Mouse (Mus musculus) gastrocnemius, adult 8-10 months (tissue): ENCODE measurements around the gene Immp2l. TPM values are rescaled to one million over a fixed set of nuclear protein-coding genes. Genes with fewer than 3 reads are reported as not detected.

Experiments
- DNase-seq, 2 experiments: peaks; one replicate each; pipeline ENCODE4 v3.0.0; 2022; ENCODE audit warnings: low spot score in 2 of 2
- total RNA-seq, 4 experiments: library from RNA; stranded (reverse); gene quantifications; 2 replicates each; pipeline ENCODE4 v1.2.4; 2022

Gene Immp2l
- total RNA-seq, 4 experiments from 2014 or later, result 11.0 to 15.7 (median 13.6) TPM

DNA sequence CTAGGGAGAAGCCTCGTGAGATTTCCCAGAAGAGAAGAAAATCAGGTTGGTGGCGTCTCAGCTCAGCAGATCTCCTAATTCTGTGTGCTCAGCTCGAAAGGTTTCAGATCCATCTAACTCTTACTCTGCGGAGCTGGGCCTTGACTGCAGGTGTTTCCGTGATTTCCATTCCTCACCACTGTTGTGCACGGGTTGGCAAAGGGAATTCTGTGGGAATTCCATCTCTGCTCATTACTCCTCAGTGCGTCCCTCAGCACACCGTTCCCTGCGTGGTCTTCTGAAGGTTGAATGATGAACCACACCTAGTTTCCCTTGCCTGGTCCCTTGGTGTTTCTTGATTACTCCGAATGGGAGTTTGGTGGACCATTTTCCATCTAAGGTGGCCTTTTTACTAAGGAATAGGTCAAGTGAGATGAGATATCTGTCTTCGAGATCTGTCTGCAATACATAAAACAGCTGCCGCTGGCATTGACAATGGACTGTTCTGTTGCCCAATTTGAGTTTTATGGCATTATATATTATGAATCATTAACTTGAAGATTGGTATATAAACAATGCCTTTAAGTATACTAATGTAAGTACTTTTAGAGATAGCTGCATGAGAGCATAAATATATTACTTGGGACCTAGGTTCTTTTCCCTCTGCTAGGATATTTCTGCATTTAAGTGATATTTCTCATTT is 23.3 kb downstream of the Immp2l start:
- DNase-seq, result no peak

DNA sequence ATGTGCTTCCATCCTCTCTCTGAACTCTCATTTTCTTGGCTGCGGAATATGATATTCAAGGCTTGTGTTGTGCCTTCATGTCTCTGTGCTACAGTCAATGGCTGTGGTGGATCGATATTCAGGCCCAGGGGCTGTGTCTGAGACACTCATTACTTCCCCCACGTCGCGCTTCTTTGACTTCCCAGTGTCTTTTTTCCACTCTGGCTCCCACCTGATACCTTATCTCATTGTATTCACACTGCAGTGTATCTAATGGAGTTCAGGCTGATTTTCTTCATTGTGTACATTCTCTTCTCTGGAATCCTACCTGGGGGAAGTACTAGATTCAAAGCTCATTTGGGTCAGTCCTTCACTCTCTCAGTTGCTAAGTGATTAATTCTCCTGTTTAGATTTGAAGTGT is 27.1 kb downstream of the Immp2l start:
- DNase-seq, result no peak

DNA sequence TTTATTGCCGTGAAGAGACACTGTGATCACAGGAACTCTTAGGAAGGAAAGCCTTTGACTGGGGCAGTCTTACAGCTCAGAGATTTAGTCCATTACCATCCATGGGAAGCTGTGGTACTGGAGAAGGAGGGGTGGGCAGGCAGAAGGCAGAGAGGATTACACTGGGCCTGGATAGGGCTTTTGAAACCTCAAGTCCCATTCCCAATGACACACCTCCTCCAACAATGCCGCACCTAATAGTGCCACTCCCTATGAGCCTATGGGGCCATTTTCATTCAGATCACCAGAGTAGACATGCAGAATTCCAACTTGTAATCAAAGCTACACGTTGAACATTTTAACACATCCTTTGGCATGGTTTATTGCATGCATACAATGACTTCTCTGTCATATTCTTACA is 29.0 kb downstream of the Immp2l start:
- DNase-seq, result no peak

DNA sequence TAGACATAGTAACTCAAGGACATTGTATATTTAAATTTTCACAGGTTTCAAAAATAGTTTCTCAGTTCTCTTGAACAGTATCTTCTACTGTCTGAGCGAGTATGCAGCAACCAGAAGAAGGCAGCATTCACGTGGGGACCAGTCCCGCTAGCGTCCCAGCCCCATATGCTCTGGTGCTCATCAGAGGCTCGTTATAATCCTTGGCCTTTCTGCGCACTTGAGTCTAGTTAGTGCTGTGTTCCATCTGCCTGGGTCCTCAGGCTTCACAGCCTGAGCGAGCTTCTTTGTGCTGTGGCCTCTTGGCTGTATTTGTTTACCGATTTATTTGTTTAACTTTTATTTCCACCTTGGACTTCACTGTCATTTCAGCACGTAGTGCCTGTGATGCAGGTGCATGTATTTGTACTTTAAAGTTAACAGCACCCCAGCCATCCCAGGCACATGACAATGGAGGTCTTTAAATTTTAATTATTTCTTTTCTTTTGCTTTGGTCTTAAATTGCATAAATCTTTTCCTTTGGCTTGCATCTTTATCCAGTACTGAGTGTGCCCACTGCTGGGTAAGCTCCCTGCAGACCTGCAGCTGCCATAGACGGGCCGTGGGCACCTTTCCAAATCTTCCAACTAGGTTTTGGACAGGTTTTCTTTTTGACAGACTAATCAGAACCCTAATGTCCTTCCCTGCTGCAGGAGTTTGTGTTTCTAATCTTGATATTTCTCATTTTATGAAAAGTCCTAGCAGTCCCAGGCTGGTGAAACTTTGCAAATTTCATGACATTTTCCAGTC is 30.3 kb downstream of the Immp2l start:
- no peak for DNase-seq

DNA sequence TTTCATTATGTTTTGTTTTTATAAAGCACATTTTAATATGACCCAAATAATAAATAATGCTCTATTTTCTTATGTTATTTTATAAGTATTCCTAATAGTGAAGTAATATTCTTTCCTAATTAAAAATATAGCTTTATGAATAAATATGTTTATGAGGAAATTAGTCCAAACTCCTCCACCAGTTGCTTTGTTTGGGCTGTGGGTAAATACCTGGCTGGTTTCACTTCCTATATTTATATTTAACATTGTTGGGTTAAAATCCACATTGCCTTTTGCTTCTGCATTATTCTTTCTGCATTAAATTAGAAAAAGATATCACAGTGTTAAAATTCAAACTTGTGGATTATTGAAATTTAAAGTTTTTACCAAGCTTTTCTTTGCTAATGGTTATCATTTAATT is 32.1 kb downstream of the Immp2l start:
- DNase-seq, result no peak

DNA sequence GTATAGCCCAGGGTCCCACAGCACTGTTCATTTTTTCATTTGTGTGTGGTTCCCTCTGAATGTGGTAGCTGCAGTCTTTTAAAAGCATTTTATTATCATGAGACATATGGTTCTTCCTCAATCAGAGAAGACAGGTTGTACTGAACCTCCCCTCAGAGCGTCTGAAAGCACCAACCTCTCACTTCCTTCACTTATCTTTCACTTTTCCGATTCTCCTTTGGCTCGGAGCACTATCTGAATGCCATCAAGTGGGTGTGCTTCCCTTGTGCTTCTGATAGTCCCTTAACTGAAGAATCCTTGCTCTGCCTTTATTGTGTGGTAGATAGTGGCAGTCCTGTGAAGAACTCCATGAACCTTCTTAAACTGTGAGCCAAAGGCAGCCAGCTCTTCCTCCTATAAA is 39.4 kb downstream of the Immp2l start:
- DNase-seq, result no peak

DNA sequence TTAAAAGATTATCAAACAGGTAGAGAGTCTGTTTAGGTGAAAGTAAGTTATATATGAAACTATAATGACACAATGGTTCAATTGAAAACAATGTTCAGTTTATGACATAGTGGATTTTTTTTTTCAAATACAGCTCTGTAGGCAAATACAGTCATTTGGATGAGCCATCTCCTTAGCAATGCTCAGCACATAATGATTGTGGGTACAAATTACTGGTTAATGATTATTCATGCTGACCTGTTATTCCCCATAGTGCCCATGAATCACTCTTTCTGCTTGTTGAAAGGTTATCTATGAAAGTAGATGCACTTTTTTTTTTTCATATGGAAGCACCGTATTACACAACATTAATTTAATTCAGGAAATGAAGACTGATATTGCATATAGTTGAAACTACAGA is 58.0 kb downstream of the Immp2l start:
- no peak for DNase-seq

DNA sequence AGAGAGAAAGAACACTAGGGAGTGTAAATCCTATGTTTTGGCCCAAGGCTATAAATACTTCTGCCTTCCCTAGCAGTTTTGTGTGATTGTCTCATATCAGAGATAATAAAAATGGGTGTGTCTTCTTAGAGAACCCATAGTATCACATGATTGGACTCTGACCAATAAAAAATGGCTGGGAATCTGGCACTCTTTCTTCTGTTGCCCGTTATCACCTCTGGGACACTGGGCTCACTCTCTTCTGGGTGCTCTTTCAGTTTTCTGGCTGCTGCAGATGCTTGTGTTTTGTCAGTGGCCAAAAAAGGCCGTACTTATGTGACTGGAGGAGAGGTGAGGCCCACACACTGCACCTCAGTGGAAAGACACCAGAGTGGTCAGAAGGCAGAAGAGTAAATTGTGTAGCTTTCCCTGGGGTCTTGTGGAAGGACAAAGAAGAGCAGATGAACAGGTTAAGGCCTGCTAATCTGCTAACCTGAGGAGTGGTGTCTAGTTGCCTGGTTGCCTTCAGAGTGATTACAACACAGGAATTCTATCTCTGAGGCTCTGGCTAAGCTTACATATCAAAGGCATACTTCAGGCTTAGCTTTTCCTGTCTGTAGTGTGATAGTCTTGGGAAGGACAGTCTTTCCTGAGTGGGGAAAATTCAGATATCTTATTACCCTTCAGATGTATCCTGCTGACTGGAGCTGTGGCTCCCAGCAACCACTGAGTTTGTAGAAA is 60.6 kb downstream of the Immp2l start:
- no peak for DNase-seq

DNA sequence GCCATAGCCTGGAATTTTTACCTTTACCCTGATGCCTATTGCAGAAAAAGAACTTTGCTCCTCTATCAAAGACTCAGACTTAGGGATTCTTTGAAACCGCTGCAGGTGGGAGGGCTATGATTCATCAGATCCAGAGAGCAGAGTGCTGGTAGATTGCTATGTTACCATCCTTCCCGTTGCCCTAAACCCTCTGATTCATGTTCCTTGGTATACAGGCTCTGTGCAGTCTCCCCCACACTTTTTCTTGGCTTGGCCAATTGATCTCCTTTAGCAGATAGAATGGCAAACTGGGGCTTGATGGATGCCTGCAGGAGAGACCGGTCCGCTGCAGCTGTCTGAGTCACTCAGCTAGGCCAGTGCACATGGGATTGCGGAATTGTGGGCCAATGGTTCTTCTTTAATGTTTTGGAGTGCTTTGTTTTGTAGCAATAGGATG is 66.1 kb downstream of the Immp2l start:
- DNase-seq, result no peak

DNA sequence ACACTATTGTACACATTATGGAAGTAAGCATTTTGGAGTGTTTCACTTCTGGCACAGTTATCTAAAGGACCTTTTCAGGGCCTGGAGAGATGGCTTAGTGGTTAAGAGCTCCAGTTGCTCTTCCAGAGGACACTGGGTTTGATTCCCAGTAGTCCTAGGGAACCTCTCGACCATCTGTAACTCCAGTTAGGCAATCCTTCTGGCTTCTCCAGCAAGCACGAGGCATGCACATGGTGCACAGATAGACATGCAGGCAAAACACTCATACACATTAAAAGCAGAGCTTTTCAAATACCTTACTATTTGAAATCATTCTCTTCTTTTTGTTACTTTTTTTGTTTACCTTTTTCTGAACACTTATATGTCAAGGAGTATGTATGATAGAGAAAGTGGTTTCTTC is 66.9 kb downstream of the Immp2l start:
- no peak for DNase-seq

DNA sequence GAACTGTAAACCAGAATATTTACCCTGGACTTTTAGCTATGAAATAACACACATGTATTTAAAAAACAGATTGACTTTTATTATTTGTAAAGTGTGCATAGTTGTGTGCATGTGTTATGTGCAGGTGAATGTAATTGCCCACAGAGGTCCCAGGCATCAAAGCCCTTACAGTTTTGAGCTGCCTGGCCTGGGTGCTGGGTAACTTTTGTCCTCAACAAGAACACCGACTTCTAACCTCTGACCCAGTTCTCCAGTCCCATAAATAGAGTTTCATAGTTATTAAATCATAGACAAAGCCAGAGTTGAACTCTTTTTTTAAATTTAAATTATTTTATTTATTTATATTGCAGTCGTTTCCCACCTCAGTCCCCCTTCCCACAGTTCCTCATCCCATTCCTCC is 67.4 kb downstream of the Immp2l start:
- no peak for DNase-seq

DNA sequence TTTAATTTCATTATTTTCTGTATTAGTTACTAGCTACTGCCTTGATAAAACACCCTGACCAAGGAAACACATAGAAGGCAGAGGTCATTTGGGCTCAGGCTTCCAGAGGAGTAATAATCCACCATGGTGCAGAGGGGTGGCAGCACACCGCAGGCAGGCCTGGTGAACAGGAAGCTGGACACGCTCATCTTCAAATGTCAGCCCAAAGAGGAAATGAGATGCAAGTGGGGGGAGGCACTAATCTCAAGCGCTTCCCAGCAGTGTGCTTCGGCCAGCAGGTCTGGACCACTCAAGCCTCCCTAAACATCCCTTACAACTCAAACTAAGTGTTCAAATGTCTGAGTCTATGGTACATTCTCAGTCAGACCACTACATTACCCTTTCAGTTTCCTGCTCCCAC is 72.2 kb downstream of the Immp2l start:
- no peak for DNase-seq

DNA sequence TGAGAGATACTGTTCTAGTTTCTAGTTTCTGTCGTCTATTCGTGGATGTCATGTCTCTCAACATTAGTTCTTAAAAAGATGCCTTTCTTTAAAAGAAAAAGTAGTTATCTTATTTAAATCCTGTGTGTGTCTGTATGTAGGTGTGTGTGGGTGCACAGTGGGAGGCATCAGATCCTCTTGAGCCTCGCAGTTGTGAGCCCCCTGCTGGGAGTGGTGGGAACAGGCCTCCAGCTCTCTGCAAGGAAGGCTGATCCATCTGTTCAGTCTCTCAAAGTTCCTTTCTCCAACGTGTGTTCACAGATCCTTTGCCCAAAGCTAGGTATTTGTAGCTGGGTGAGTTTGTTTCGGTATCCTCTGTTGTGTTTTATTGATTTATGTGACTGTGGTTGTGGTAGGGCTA is 73.5 kb downstream of the Immp2l start:
- no peak for DNase-seq

DNA sequence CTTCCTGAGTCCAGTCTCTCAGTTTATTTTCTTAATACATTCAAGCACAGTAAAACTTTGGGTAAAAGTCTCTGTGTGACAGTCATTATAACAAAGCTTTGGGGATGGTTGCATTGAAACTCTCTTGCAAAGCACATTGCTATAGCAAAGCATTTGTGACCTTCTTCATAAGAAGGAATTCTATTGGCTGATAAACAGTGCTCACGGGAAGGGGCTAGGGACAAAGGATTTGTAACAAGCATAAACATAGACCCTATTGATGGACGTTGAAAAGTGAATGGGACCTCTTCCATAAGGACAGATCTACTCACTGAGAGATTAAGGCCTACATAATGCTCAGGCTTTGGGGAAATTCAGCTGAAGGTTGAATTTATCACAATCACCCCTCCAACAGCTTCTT is 85.1 kb downstream of the Immp2l start:
- no peak for DNase-seq

DNA sequence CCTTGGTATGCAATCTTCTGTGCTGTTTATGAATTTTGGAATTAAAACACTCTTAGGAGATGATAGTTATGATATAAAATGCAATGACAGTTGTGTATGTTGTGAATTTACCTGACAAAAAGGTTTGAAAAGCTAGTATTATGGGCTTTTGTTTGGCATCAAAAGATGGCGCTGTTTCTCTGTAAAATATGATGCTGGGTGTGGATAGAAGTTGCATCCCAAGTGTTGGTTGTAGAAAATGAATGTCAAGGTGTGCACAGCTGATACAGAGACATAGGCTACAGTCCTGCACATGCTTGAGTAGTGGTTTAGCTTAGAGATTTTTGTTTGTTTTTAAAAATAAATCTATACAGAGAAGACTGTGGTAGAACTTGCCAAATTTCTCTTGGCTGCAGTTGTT is 87.6 kb downstream of the Immp2l start:
- DNase-seq, result no peak

DNA sequence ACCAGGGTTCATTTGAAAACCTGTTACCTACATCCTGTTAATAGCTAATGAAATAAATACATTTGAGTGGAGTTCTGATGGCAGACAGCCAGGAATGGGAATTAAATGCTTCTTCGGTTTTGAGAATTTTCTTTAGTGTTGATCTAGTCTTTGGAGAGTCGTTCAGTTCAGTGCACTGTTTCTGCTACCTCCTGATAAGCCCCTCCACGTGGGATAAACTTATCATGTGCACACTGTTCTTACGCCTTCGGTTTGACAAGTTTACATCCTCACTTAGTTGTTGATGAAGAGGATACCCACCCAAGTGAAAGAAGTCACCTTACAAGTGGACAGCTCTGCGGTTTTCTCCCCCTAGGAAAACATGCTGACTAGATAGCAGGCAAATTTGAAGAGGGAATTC is 88.2 kb downstream of the Immp2l start:
- no peak for DNase-seq

DNA sequence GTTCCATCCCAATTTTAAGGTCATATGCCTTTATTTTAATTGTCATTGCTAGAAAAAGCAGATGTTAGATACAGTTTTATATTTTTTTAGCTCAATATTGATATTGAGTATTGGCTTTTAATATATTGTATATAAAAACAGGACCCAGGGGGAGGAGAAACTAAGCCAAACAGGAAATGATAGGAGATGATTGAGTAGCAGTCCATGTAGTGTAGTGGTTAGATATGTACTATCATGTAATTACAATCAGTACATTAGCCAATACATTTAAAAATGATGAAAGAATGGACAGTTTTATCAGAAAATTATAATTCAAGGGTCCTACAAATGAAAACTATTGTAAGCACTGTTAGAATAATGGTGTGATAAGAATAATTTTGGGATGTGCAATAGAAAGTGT is 94.5 kb downstream of the Immp2l start:
- DNase-seq, result no peak

DNA sequence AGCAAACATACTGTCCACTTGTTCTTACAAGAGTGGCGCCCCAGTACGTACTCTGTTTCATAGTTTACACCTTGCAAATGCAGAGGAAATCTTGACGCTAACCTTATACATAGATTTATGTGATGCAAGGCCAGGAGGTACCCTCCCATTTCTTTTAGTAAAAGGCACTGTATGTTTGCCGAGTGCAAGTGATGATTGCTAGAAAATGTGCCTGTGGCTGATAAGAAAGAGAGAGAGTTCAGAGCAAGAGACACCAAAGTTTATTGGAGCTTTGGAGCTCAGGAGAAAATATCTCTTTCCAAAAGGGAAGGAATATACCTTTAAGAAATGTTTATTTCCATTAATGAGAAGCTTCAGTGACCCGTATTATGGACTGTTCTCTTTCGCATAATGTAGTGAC is 95.8 kb downstream of the Immp2l start:
- DNase-seq, result no peak

DNA sequence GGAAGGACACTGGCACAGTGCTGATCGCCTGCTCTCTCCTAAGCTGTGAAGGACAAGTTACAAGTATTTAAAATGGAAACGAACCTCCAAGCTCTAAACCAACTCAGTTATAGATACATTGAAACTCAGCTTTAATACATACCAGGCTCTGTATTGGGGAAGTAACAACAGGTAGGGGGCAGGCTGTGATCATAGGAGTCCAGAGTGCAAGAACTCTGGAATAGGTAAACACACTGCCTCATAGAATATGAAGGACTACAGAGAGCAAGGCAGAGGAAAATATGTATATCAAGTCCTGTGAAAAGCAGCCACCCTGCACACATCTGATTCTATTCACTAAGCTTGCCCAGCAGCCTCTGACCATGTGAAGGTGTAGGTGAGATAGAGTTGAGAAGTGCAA is 99.3 kb downstream of the Immp2l start:
- DNase-seq, result no peak

DNA sequence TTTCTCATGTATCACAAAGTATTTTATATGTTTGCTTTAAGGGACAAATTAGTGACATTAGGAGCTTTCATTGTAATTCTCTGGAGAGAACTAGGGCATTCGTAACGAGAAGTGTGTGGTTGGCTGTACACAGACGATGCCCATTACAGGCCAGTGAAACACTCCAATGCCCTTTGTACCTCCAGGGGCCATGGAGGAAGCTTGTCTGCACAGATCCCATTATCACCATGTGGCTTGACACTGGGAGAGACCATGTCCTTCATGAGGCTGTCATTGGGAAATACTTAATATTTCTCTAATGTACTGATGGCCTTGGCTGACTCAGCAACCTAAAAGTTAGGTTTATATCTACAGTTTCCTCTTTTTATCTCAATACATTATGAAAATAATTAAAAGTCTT is 111.0 kb downstream of the Immp2l start:
- DNase-seq, result no peak

DNA sequence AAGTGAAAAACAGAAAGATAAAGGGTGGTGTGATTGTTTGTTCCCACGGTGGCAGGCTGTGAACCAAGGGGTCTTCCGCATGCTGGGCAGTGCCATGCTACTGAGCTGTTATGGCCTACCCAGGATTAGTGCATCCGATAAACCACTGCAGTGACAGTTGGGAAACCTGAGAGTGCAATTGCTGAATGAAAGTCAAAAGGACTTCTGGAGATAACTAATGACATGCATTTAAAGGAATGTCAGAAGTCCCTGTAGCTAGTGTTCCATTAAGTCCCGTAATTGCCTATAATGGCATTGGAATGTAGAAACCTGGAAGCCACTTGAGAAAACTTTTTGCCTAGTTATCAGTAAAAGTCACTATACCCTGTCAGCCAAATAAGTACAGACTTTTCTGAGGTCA is 135.7 kb downstream of the Immp2l start:
- DNase-seq, result no peak

DNA sequence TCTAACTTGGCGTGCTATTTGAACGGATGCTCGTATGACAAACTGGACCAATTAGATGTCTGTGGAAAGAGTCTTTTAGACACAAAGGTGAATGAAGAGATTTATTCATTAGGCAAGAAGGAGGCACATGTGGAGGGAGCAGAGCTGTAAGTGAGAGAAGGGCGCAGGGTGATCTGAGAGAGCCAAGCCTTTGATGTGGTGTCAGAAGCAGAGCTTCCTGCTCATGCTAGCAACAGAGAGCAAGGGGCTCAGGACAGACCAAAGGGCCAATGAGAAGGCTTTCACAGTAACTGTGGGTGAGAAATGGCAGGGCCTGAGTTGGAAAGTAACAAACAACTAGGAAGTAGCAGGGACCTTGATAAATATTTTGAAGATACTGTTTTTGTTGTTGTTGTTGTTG is 143.9 kb downstream of the Immp2l start:
- DNase-seq, result no peak

DNA sequence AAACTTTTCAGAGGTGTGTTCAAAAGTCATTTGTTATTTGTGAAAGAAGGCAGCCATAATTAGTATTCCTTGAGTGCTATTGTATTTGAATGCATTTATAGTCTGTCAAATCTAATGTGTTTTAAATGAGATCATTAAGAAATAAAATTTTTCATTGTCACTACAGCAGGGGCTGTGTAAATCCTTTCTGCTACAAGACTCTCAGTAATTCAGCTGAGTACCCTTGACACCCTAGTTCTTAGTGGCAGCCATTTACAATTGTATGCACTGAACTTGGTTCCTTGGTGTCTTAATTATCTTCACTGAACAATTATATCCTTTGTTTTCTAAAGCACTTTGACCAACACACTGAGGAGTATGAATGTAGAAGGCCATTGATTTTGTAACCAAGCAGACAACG is 146.2 kb downstream of the Immp2l start:
- no peak for DNase-seq
